Mouse (Mus musculus) adrenal gland, postnatal 25 days (tissue): ENCODE data around the gene Sptb. TPM values are rescaled to one million over a fixed set of nuclear protein-coding genes. Genes with fewer than 3 reads are reported as not detected.

ENCODE experiments used
- DNase-seq: peaks from one replicate; pipeline ENCODE4 v3.0.0; 2021; ENCODE audit warnings: mixed read lengths
- long read RNA-seq: library from polyadenylated mRNA; stranded (forward); transcript quantifications from one replicate; pipeline ENCODE4 v2.0.0, GENCODE M21; 2021
- total RNA-seq: library from RNA; stranded (reverse); gene quantifications from 2 replicates; pipeline ENCODE4 v1.2.3, GENCODE M21; 2021

Sptb gene
- total RNA-seq = 60.7 and 63.5 TPM in 2 replicates
- long read RNA-seq, partial matches to known transcripts = 40 of 46 reads
- long read RNA-seq, other reads (novel, unspliced or antisense) = 5 of 46 reads

DNA sequence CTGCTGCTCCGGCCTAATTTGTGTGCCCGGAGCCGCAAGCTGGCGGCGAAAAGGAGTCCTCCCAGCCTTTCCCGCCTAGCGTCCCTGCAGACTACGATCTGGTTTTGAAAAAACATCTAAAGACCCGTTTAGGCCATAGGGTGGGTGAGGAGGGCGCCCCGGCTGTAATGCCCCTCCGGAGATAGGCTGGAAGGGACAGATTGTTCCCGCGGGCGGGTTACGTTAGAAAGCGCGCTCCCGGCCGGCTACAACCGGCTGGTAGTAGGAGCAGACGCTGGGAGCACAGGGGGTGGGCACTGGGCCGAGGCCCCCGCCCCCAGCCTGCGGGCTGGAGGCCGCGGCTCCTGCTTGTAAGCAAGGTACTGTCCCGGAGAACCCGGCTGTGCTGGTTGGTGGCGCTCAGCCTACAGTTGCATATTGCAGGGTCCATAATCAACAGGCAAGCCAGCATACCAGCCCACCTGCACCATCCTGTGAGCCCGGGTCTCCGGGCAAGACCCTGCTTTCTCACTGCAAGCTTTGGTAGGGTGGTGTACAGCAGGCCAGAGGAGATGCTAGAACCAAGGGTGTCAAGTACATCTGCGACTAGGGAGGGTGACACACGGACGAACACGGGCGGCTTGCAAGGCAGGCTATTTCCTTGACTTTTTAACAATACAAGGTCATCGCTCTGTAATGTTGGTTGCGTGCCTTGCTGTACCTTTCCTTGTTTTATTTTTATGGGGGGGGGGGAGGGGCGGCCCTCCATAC lies at the start of gene Sptb:
TSS of gene Sptb (minus strand) at position 197 of the 750 bp plus-strand sequence.
- peak; percentile 64 for DNase-seq

- DNase-seq = peak; percentile 5
Measured at GRCm38 (mm10) chr12:76752652-76753318, 42.4 kb upstream of the Sptb start.

DNA sequence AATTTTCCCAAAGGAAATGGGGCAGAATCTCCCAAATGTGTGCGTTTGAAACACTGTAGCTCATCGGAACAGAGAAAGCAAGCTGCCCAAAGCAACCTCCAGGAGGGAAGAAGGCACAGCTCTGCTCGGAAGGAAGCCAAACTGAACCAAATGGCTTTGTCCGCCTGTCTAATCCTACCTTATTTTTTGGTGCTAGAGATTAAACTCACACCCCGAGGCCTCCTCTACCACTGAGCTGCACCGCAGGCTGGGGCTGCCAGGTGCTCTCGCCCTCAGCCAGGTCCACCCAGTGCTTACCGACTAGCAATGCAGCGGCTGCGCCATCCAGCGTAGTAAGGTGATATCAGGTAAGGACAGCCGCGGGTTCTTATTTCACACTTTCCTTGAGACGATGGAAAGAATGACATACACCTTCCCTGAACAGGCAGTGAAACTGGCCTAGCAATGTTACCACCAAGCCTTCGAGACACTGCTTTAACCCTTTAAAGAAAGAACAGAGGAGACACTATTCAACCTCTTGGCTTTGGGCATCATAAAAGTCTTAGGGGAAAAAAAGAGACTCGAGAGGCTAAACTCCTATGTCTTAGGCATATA lies 40.6 kb upstream of the Sptb start:
- DNase-seq = no peak

GRCm38 (mm10) chr12:76727955-76728354 lies 17.6 kb upstream of the Sptb start:
- no peak for DNase-seq

- no peak for DNase-seq
Measured at GRCm38 (mm10) chr12:76722026-76722425, 11.7 kb upstream of the Sptb start.

DNA sequence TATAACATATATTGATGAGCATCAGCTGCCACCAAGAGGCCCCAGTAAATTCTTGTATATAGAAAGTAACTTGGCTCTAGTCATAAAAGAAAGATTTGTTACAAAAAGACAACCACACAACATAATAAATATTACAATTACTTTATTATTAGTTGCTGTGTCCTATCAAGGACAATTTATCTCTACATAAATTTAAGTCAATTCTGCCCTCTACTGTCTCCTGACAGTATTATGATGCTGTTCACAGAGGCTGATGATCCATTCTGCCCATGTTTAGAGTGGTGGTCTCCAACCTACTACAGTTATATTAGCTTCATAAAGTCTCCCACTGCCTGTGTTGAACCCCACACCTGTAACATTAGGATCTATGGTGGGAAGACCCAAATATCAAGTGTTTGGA lies 10.2 kb upstream of the Sptb start:
- no peak for DNase-seq

- DNase-seq = no peak
Measured at GRCm38 (mm10) chr12:76718384-76718783, 8.0 kb upstream of the Sptb start.

DNA sequence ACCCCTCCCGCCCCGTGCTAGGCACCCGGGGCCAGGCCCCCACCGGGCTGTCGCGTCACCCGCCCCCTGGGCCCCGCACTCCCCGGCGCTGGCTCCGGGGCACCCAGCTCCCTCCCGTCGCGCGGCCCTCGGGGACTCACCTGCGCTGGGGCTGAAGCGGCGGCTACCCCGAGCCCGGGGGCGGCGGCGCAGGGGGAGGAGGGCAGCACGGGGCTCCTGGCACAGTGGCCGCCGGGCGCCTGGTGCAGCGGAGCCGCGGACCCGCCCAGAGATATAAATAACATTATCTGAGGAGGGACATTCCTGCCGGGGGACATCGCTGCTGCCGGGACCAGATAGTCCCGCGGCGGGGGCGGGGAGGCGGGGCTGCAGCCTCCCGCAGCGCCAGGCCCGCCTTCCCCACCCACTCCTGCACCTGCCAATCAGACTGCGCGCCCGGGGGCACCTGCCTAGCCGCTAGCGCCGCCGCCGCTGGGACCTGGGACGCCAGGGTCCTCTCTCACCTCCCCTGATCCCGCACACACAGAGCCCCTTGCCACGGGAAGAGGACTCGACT lies 474 bp downstream of the Sptb start:
- DNase-seq = peak; percentile 82

- DNase-seq = peak; percentile 66
Measured at GRCm38 (mm10) chr12:76708956-76709794, 1.2 kb downstream of the Sptb start.

- no peak for DNase-seq
Measured at GRCm38 (mm10) chr12:76708181-76708580, 2.2 kb downstream of the Sptb start.

DNA sequence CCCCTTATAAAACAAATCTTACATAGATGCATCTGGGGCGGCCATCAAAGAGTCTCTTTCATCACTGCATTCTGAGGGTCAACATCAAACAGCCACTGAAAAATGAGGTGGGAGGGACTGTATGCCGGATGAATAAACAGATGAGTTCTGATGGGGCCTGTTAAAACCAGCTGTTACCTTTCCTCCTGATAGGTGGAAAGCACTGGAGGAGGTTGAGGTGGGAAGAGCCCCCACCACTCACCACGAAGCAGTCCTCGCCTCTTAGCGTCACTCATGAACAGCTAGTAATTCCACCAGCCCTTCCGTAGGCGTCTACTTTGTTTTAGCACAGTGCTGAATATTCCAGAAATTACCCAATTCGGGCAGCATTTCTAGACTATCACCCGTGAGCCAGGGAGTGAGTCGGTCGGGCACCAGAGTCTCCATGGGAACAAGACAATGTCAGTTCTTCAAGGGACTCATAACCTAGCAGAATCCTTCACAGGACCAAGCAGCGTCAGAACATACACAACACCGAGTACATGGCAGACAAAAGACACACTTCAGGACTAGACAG lies 13.9 kb downstream of the Sptb start:
- no peak for DNase-seq

DNA sequence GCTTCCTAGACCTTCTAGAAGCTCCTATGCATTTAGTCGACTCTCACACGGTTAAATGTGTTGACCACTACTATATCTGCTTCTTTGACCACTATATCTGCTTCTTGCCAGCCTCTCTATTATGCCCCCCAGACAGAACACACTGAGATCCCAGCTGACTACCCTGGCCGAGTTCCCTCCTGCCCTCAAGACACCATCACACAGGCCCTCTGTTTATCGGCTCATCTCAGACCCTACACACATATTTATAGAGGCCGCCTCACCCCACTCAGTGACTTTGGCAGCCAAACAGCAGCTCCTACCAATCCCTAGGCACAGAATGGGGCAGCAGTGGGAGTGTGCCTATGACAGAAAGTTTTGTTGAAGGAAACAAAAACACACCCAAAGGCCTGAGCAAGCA lies 14.6 kb downstream of the Sptb start:
- no peak for DNase-seq

DNA sequence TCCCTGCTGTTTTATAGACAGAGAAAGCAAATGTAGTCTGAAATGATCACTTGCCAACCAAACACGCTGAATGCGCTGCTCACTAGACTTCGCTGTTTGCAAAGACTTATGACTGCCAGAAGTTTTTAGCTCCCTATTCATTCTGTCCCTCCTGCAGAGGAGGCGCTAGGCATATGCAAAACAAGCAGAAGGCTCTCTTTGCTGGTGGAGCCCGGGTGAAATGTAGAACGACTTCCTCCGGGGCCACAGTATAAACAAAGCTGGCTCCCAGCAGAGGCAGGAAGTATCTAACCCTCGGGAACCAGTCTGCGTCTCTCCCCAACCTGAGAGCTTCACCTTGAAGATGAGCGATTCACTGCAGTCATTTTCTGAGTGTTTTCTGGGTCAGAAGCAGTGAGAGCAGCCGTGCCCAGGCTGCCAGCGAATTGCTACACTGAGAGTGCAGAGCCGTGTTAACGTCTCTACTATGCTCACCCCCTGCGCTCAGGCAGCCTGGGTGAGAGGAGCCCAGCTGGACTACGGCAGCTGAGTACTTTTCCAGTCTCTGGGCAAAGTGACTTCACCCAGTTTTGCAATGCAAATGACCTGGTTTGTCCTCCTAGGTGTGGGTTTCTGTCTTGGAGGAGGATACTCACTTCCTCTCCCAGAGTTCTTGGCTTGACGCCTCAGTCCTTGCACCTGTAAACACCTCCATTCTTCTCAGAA lies 15.4 kb downstream of the Sptb start:
- DNase-seq = peak; percentile 32

- DNase-seq = no peak
Measured at GRCm38 (mm10) chr12:76687498-76688200, 22.7 kb downstream of the Sptb start.

GRCm38 (mm10) chr12:76685647-76686046 lies 24.7 kb downstream of the Sptb start:
- no peak for DNase-seq

- DNase-seq = no peak
Measured at GRCm38 (mm10) chr12:76684493-76684892, 25.9 kb downstream of the Sptb start.

GRCm38 (mm10) chr12:76681937-76682336 lies 28.4 kb downstream of the Sptb start:
- DNase-seq = no peak

DNA sequence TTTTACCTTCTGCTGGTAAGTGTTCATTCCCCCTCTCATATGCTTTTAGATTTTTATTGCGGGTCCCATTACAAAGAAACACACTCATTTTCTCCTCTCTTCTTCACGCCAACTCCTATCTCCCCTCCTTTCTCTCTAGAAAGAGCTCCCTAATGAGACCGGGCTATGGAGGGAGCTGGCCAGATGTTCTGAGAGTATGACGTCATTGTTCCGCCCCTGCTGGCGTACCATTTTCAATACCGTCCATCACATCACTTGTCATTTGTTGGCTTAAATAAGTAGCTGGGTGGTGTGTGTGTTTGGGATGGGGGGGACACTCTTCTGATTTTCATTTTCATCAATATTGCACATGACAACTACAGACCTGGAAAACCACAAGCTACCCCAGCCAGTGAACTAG lies 33.3 kb downstream of the Sptb start:
- no peak for DNase-seq

GRCm38 (mm10) chr12:76676477-76676876 lies 33.9 kb downstream of the Sptb start:
- DNase-seq = no peak

- DNase-seq = no peak
Measured at GRCm38 (mm10) chr12:76675364-76675763, 35.0 kb downstream of the Sptb start.
